ENCODE assay signal across 18 mouse cellular contexts in genomic region chr12:111951701-111952100, GRCm38 (mm10). TPM values are rescaled to one million over a fixed set of nuclear protein-coding genes. Genes with fewer than 3 reads are reported as not detected.
A peak's percentile ranks its signal among the peaks of the same experiment; 100 is the strongest.
DNase-seq lines count a peak whose midpoint lies in the region; ATAC-seq and TF ChIP-seq lines count a peak whose summit lies in the region.
"Had no signal": no experiment of that assay in that cellular context is flagged by ENCODE, and none has a peak within 500 bp of the region (broad histone marks: within the 10 kb centered on the region; RNA-seq: fewer than 3 reads in every experiment).

No protein-coding gene starts in this region.

- no peaks in the 10 kb centered on the region for H3K9me3 ChIP-seq in liver, embryonic 16.5 days (replicated peaks; ENCODE audit: control insufficient read depth, low read length)
- no peaks in the 10 kb centered on the region for H3K9me3 ChIP-seq in liver, embryonic 11.5 days (ENCODE audit: control insufficient read depth, low read length)
- no peaks in the 10 kb centered on the region for H3K9me3 ChIP-seq in intestine, embryonic 14.5 days (ENCODE audit: control insufficient read depth, low read length)
- H3K9me3 ChIP-seq: G1E; midbrain, embryonic 15.5 days; neural tube, embryonic 12.5 days had no signal

- H3K4me3 ChIP-seq in kidney, adult 2 months (ENCODE audit: insufficient read depth, low read depth, low read length) = no peak overlapping the region
- no peak overlapping the region for H3K4me3 ChIP-seq in liver, embryonic 16.5 days (ENCODE audit: low read depth, low read length)
- H3K4me3 ChIP-seq in liver, embryonic 11.5 days (ENCODE audit: low read depth, low read length) = no peak overlapping the region
- H3K4me3 ChIP-seq in intestine, embryonic 14.5 days (ENCODE audit: low read depth, low read length) = no peak overlapping the region
- H3K4me3 ChIP-seq in small intestine, adult 2 months (ENCODE audit: low read depth, low read length) = no peak overlapping the region
- H3K4me3 ChIP-seq in thymus, adult 2 months (ENCODE audit: control insufficient read depth, insufficient read depth, low read length) = no peak overlapping the region
- H3K4me3 ChIP-seq: midbrain, embryonic 15.5 days; neural tube, embryonic 12.5 days had no signal

- no peak overlapping the region for H3K9ac ChIP-seq in liver, embryonic 16.5 days (ENCODE audit: low read depth, low read length)
- H3K9ac ChIP-seq in liver, embryonic 11.5 days (ENCODE audit: low read depth, low read length) = no peak overlapping the region
- no peak overlapping the region for H3K9ac ChIP-seq in intestine, embryonic 14.5 days (ENCODE audit: low read length)
- H3K9ac ChIP-seq: midbrain, embryonic 15.5 days; neural tube, embryonic 12.5 days had no signal

- no peaks in the 10 kb centered on the region for H3K27me3 ChIP-seq in kidney, adult 2 months (replicated peaks; ENCODE audit: control insufficient read depth, insufficient read depth, low read length)
- no peaks in the 10 kb centered on the region for H3K27me3 ChIP-seq in liver, embryonic 16.5 days (ENCODE audit: control insufficient read depth, insufficient read depth, low read depth, low read length)
- H3K27me3 ChIP-seq in liver, embryonic 11.5 days (replicated peaks; ENCODE audit: control insufficient read depth, insufficient read depth, low read length) = no peaks in the 10 kb centered on the region
- no peaks in the 10 kb centered on the region for H3K27me3 ChIP-seq in intestine, embryonic 14.5 days (replicated peaks; ENCODE audit: control insufficient read depth, insufficient read depth, low read length)
- no peaks in the 10 kb centered on the region for H3K27me3 ChIP-seq in small intestine, adult 2 months (ENCODE audit: control insufficient read depth, insufficient read depth, low read length)
- H3K27me3 ChIP-seq in thymus, adult 2 months (ENCODE audit: control insufficient read depth, insufficient read depth, low read length) = no peaks in the 10 kb centered on the region
- H3K27me3 ChIP-seq: midbrain, embryonic 15.5 days; neural tube, embryonic 12.5 days had no signal

- no peak for TF ChIP-seq CTCF in kidney, adult 2 months (conservative IDR thresholded peaks at IDR 0.05; ENCODE audit: insufficient read depth, insufficient read length, low read depth, low read length)
- no peak for TF ChIP-seq CTCF in small intestine, adult 2 months (IDR thresholded peaks at IDR 0.05; ENCODE audit: extremely low read depth, insufficient read length, insufficient replicate concordance, low read depth, low read length)
- TF ChIP-seq CTCF in thymus, adult 2 months (IDR thresholded peaks at IDR 0.05; ENCODE audit: borderline replicate concordance, control insufficient read depth, extremely low read depth, insufficient read depth, low read length, poor library complexity) = no peak

- H3K4me1 ChIP-seq in kidney, adult 2 months (ENCODE audit: control insufficient read depth, insufficient read depth, low read length) = peaks cover 3% of the 10 kb centered on the region; the same call in 1 of the 2 replicates
- H3K4me1 ChIP-seq in liver, embryonic 16.5 days (ENCODE audit: control insufficient read depth, low read depth, low read length) = peaks cover 2% of the 10 kb centered on the region; the same call in 1 of the 2 replicates
- peaks cover 11% of the 10 kb centered on the region for H3K4me1 ChIP-seq in liver, embryonic 11.5 days (replicated peaks; ENCODE audit: control insufficient read depth, insufficient read depth, low read length)
- H3K4me1 ChIP-seq in intestine, embryonic 14.5 days (replicated peaks; ENCODE audit: control insufficient read depth, insufficient read depth, low read length) = peaks cover 10% of the 10 kb centered on the region; the same call in 1 of the 2 replicates
- peaks cover 9% of the 10 kb centered on the region; the same call in 1 of the 2 replicates for H3K4me1 ChIP-seq in small intestine, adult 2 months (ENCODE audit: control insufficient read depth, insufficient read depth, insufficient read length, low read length)
- H3K4me1 ChIP-seq in thymus, adult 2 months (replicated peaks; ENCODE audit: control insufficient read depth, insufficient read depth, low read length) = no peaks in the 10 kb centered on the region
- H3K4me1 ChIP-seq: midbrain, embryonic 15.5 days; neural tube, embryonic 12.5 days had no signal

- ATAC-seq in liver, embryonic 16.5 days (ENCODE audit: low read depth) = peak; percentile 53; the same call in 1 of the 2 replicates
- no peak for ATAC-seq in liver, embryonic 11.5 days (replicated peaks; ENCODE audit: low FRiP score)
- ATAC-seq in intestine, embryonic 14.5 days (replicated peaks; ENCODE audit: low FRiP score, low TSS enrichment, low read depth) = peak; percentile 38; the same call in 1 of the 2 replicates
- ATAC-seq: midbrain, embryonic 15.5 days had no signal

- H3K4me2 ChIP-seq in liver, embryonic 16.5 days (ENCODE audit: low read depth, low read length) = no peak overlapping the region
- no peak overlapping the region for H3K4me2 ChIP-seq in liver, embryonic 11.5 days
- H3K4me2 ChIP-seq in intestine, embryonic 14.5 days (ENCODE audit: low read length) = no peak overlapping the region
- H3K4me2 ChIP-seq: midbrain, embryonic 15.5 days; neural tube, embryonic 12.5 days had no signal

- WGBS in kidney, adult 2 months = 30% methylated on average over 5 of the region's 5 CpGs
- 55% methylated on average over 5 of the region's 5 CpGs for WGBS in liver, embryonic 16.5 days (ENCODE audit: insufficient replicate concordance)
- WGBS in liver, embryonic 11.5 days = 73% methylated on average over 5 of the region's 5 CpGs
- 34% methylated on average over 5 of the region's 5 CpGs for WGBS in intestine, embryonic 14.5 days
- 20% methylated on average over 5 of the region's 5 CpGs for WGBS in small intestine, adult 2 months
- WGBS in thymus, adult 2 months = 91% methylated on average over 5 of the region's 5 CpGs

- peak; percentile 26 for DNase-seq in kidney, adult 2 months
- DNase-seq in kidney, adult 8-10 months = no peak
- no peak for DNase-seq in liver, embryonic 11.5 days (ENCODE audit: low spot score)
- no peak for DNase-seq in intestine, embryonic 14.5 days (ENCODE audit: low spot score)
- DNase-seq in adrenal gland, adult 18-20 months (ENCODE audit: low spot score in 2 of 2) = no peak
- no peak for DNase-seq in thymus, adult 2 months
- DNase-seq: cerebellum, adult 18-20 months; heart, adult 18-20 months; heart, postnatal 10 days; kidney, adult 11 months; thymus, postnatal 14 days had no signal

- H3K27ac ChIP-seq in kidney, adult 2 months (ENCODE audit: insufficient read depth, low read depth, low read length) = no peak overlapping the region
- H3K27ac ChIP-seq in liver, embryonic 16.5 days (ENCODE audit: low read length) = no peak overlapping the region
- H3K27ac ChIP-seq in liver, embryonic 11.5 days (ENCODE audit: low read depth, low read length) = no peak overlapping the region
- H3K27ac ChIP-seq in intestine, embryonic 14.5 days (ENCODE audit: low read depth) = peak overlapping the region; percentile 41; the same call in 1 of the 2 replicates
- peak overlapping the region; percentile 49 for H3K27ac ChIP-seq in small intestine, adult 2 months (ENCODE audit: insufficient read depth, low read depth, low read length)
- no peak overlapping the region for H3K27ac ChIP-seq in thymus, adult 2 months (ENCODE audit: control insufficient read depth, insufficient read depth, low read length)
- H3K27ac ChIP-seq: midbrain, embryonic 15.5 days; neural tube, embryonic 12.5 days had no signal

- TF ChIP-seq POLR2A in kidney, adult 2 months (IDR thresholded peaks at IDR 0.05; ENCODE audit: low read depth, low read length) = no peak
- TF ChIP-seq POLR2A in small intestine, adult 2 months (IDR thresholded peaks at IDR 0.05; ENCODE audit: low read depth, low read length) = no peak
- no peak for TF ChIP-seq POLR2A in thymus, adult 2 months (IDR thresholded peaks at IDR 0.05; ENCODE audit: control insufficient read depth, extremely low read depth, insufficient read depth, low read length, poor library complexity)

- no peaks in the 10 kb centered on the region for H3K36me3 ChIP-seq in kidney, adult 2 months (ENCODE audit: control insufficient read depth, insufficient read depth, low read length)
- no peaks in the 10 kb centered on the region for H3K36me3 ChIP-seq in liver, embryonic 16.5 days (ENCODE audit: control insufficient read depth, insufficient read depth)
- no peaks in the 10 kb centered on the region for H3K36me3 ChIP-seq in liver, embryonic 11.5 days (ENCODE audit: control insufficient read depth, insufficient read depth, low read length)
- no peaks in the 10 kb centered on the region for H3K36me3 ChIP-seq in intestine, embryonic 14.5 days (ENCODE audit: control insufficient read depth, insufficient read depth, low read length)
- no peaks in the 10 kb centered on the region for H3K36me3 ChIP-seq in small intestine, adult 2 months (ENCODE audit: control insufficient read depth, insufficient read depth, low read length)
- H3K36me3 ChIP-seq in thymus, adult 2 months (ENCODE audit: control insufficient read depth, insufficient read depth, low read length) = no peaks in the 10 kb centered on the region
- H3K36me3 ChIP-seq: midbrain, embryonic 15.5 days; neural tube, embryonic 12.5 days had no signal

RNA-seq across cellular contexts. Expression of gene Atp5mpl, which starts 15.1 kb away (rescaled TPM):
- polyA plus RNA-seq in kidney, adult 2 months (2012; rRNA removed) = 91.8 and 126 TPM in 2 replicates
- polyA plus RNA-seq in liver, embryonic 16.5 days (2015; fragmentation: Nextera tagmentation; extraction: Ambion mirVana) = 457 and 494 TPM in 2 replicates
- 702 and 735 TPM in 2 replicates for polyA plus RNA-seq in liver, embryonic 11.5 days (2014; fragmentation: Nextera tagmentation; extraction: Ambion mirVana)
- 845 and 1,000 TPM in 2 replicates for polyA plus RNA-seq in intestine, embryonic 14.5 days (2014; fragmentation: Nextera tagmentation; extraction: Ambion mirVana)
- polyA plus RNA-seq in small intestine, adult 2 months (2012; rRNA removed) = 17.1 and 34.2 TPM in 2 replicates
- total RNA-seq in adrenal gland, adult 18-20 months (2021) = 100 to 1,000 TPM; 359 to 454 TPM
- polyA plus RNA-seq in thymus, adult 2 months (2012; rRNA removed) = 32.8 and 46.5 TPM in 2 replicates

RNA-seq across cellular contexts. Expression of gene Tdrd9, which starts 19.7 kb away (rescaled TPM):
- 0.07 TPM in 1 of 2 replicates, not detected in the other for polyA plus RNA-seq in kidney, adult 2 months (2012; rRNA removed)
- polyA plus RNA-seq in liver, embryonic 16.5 days (2015; fragmentation: Nextera tagmentation; extraction: Ambion mirVana) = 0.07 and 0.14 TPM in 2 replicates
- polyA plus RNA-seq in liver, embryonic 11.5 days (2014; fragmentation: Nextera tagmentation; extraction: Ambion mirVana) = 0.06 and 0.40 TPM in 2 replicates
- polyA plus RNA-seq in intestine, embryonic 14.5 days (2014; fragmentation: Nextera tagmentation; extraction: Ambion mirVana) = 0.28 and 0.73 TPM in 2 replicates
- 0.04 and 0.09 TPM in 2 replicates for polyA plus RNA-seq in small intestine, adult 2 months (2012; rRNA removed)
- under 1 TPM in 1 of 2 experiments, not detected in 1; 0.30 TPM for total RNA-seq in adrenal gland, adult 18-20 months (2021)
- 0.09 and 0.15 TPM in 2 replicates for polyA plus RNA-seq in thymus, adult 2 months (2012; rRNA removed)
- polyA plus RNA-seq: G1E had no signal

RNA-seq across cellular contexts. Expression of gene Rd3l, which starts 29.4 kb away (rescaled TPM):
- polyA plus RNA-seq in kidney, adult 2 months (2012; rRNA removed) = not detected in 2 replicates
- 0.09 TPM in 1 of 2 replicates, not detected in the other for polyA plus RNA-seq in liver, embryonic 16.5 days (2015; fragmentation: Nextera tagmentation; extraction: Ambion mirVana)
- not detected in 2 replicates for polyA plus RNA-seq in liver, embryonic 11.5 days (2014; fragmentation: Nextera tagmentation; extraction: Ambion mirVana)
- not detected in 2 replicates for polyA plus RNA-seq in intestine, embryonic 14.5 days (2014; fragmentation: Nextera tagmentation; extraction: Ambion mirVana)
- not detected in 2 replicates for polyA plus RNA-seq in small intestine, adult 2 months (2012; rRNA removed)
- total RNA-seq in adrenal gland, adult 18-20 months (2021) = not detected
- polyA plus RNA-seq in thymus, adult 2 months (2012; rRNA removed) = not detected in 2 replicates
- total RNA-seq: adrenal gland, postnatal 4 days; left cerebral cortex, postnatal 10 days had no signal
- polyA plus RNA-seq: G1E; midbrain, embryonic 15.5 days; neural tube, embryonic 12.5 days had no signal

RNA-seq across cellular contexts. Expression of gene Ppp1r13b, which starts 43.8 kb away (rescaled TPM):
- 11.2 and 11.7 TPM in 2 replicates for polyA plus RNA-seq in kidney, adult 2 months (2012; rRNA removed)
- polyA plus RNA-seq in liver, embryonic 16.5 days (2015; fragmentation: Nextera tagmentation; extraction: Ambion mirVana) = 1.4 and 1.9 TPM in 2 replicates
- polyA plus RNA-seq in liver, embryonic 11.5 days (2014; fragmentation: Nextera tagmentation; extraction: Ambion mirVana) = 10.8 TPM in 2 replicates
- 22.3 and 29.1 TPM in 2 replicates for polyA plus RNA-seq in intestine, embryonic 14.5 days (2014; fragmentation: Nextera tagmentation; extraction: Ambion mirVana)
- polyA plus RNA-seq in small intestine, adult 2 months (2012; rRNA removed) = 12.2 and 22.8 TPM in 2 replicates
- total RNA-seq in adrenal gland, adult 18-20 months (2021) = 10 to 100 TPM; 16.2 to 19.4 TPM
- 28.1 and 30.1 TPM in 2 replicates for polyA plus RNA-seq in thymus, adult 2 months (2012; rRNA removed)

Comparison
In these comparisons a context has a peak if more than half of its experiments do, and no peak if none do; other contexts are left out.
1. H3K27ac ChIP-seq: peak in intestine, embryonic 14.5 days (single experiment) and small intestine, adult 2 months (single experiment); none in kidney, adult 2 months (single experiment), liver, embryonic 16.5 days (single experiment), liver, embryonic 11.5 days (single experiment) and thymus, adult 2 months (single experiment).